Mouse (Mus musculus) lung, embryonic 16.5 days (tissue): Measurements from ENCODE around the gene E130308A19Rik. TPM values are rescaled to one million over a fixed set of nuclear protein-coding genes. Genes with fewer than 3 reads are reported as not detected.
A peak's percentile ranks its signal among the peaks of the same experiment; 100 is the strongest.
"Not testable (repeated sequence)": the region's sequence is repeated elsewhere in the genome, so short reads cannot be mapped to it uniquely, and the experiment has no call there.

Experiments used
- ATAC-seq: fragments of 200-750 bp; cut with Nextera tagmentation; 2 replicates; pipeline ENCODE4 v1.8.0; 2017; ENCODE audit warnings: low read depth, mild to moderate bottlenecking, moderate library complexity
- H3K27ac ChIP-seq: fragments of 300-500 bp; sonication (generic); 2 replicates; pipeline ENCODE4 v1.5.1; 2014; ENCODE audit warnings: mild to moderate bottlenecking, control low read depth, low read length
- H3K27me3 ChIP-seq: fragments of 300-500 bp; sonication (generic); 2 replicates; pipeline ENCODE4 v1.6.1; 2014; ENCODE audit warnings: low read depth, low read length, mixed read lengths; ENCODE audit not compliant: control insufficient read depth, insufficient read depth
- H3K36me3 ChIP-seq: fragments of 300-500 bp; sonication (generic); 2 replicates; pipeline ENCODE4 v1.6.1; 2014; ENCODE audit warnings: low read length; ENCODE audit not compliant: control insufficient read depth, insufficient read depth
- H3K4me1 ChIP-seq: fragments of 300-500 bp; sonication (generic); replicated peaks from 2 replicates; pipeline ENCODE4 v1.6.1; 2014; ENCODE audit warnings: low read length, mixed read lengths; ENCODE audit not compliant: control insufficient read depth, insufficient read depth
- H3K4me2 ChIP-seq: fragments of 300-500 bp; sonication (generic); 2 replicates; pipeline ENCODE4 v1.6.1; 2014; ENCODE audit warnings: low read depth, low read length, control low read depth
- H3K4me3 ChIP-seq: fragments of 300-500 bp; sonication (generic); 2 replicates; pipeline ENCODE4 v1.5.1; 2014; ENCODE audit warnings: mild to moderate bottlenecking, low read length, control low read depth
- H3K9ac ChIP-seq: fragments of 300-500 bp; sonication (generic); 2 replicates; pipeline ENCODE4 v1.6.1; 2014; ENCODE audit warnings: low read length, control low read depth
- H3K9me3 ChIP-seq: fragments of 300-500 bp; sonication (generic); 2 replicates; pipeline ENCODE4 v1.6.1; 2016; ENCODE audit warnings: low read length; ENCODE audit not compliant: control insufficient read depth
- WGBS: fragments of 180-500 bp; shearing (Covaris S2); extraction: QIAGEN DNeasy Blood & Tissue Kit; methylation state at CpG from one replicate; pipeline ENCODE4 v1.1.7; 2014; 5-methylcytosine and 5-hydroxymethylcytosine counted together
- polyA plus RNA-seq: library from polyadenylated mRNA; unstranded; fragments of >200 nt; fragmentation: Nextera tagmentation; extraction: Ambion mirVana; gene quantifications from 2 replicates; pipeline ENCODE4 v1.2.1, GENCODE M21; 2015

E130308A19Rik gene
- polyA plus RNA-seq, 1 experiment from 2014 or later, result 21.1 TPM

GRCm38 (mm10) chr4:59777828-59778227 is 151.8 kb downstream of the E130308A19Rik start:
- Histone ChIP-seq H3K9ac (no peak overlapping the region), H3K4me2 (no peak overlapping the region), H3K4me1 (peaks cover 10% of the 10 kb centered on the region), H3K4me3 (no peak overlapping the region), H3K36me3 (peaks cover 9% of the 10 kb centered on the region), H3K9me3 (no peaks in the 10 kb centered on the region), H3K27ac (no peak overlapping the region), H3K27me3 (no peaks in the 10 kb centered on the region)
- 78% methylated on average over 3 of the region's 3 CpGs for WGBS
- no peak for ATAC-seq

- H3K27ac ChIP-seq, result no peak overlapping the region
- no peak overlapping the region for H3K4me3 ChIP-seq
- H3K4me1 ChIP-seq, result peaks cover 11% of the 10 kb centered on the region
- 8% methylated on average over 1 of the region's 1 CpGs for WGBS
- no peak overlapping the region for H3K9ac ChIP-seq
- H3K27me3 ChIP-seq, result no peaks in the 10 kb centered on the region
- 0 out of 2 replicates have a peak, but pooled peaks cover 1% of the 10 kb centered on the region for H3K36me3 ChIP-seq
- no peak overlapping the region for H3K4me2 ChIP-seq
- H3K9me3 ChIP-seq, result no peaks in the 10 kb centered on the region
- no peak for ATAC-seq
These were observed 154.6 kb downstream of the E130308A19Rik start for GRCm38 (mm10) chr4:59780568-59780967.

- Histone ChIP-seq H3K9me3 (no peaks in the 10 kb centered on the region), H3K4me1 (peaks cover 14% of the 10 kb centered on the region), H3K27ac (no peak overlapping the region; the same call in 1 of the 2 replicates), H3K27me3 (no peaks in the 10 kb centered on the region), H3K4me3 (peak overlapping the region; percentile 98), H3K36me3 (no peaks in the 10 kb centered on the region), H3K9ac (peak overlapping the region; percentile 84), H3K4me2 (peak overlapping the region; percentile 82)
- peak; percentile 59 for ATAC-seq
- 0% methylated on average over 47 of the region's 47 CpGs for WGBS
These were observed 157.1 kb downstream of the E130308A19Rik start for GRCm38 (mm10) chr4:59782853-59783684.

- under 1% methylated on average over 36 of the region's 36 CpGs for WGBS
- Histone ChIP-seq H3K4me2 (peak overlapping the region; percentile 82), H3K9me3 (no peaks in the 10 kb centered on the region), H3K27me3 (no peaks in the 10 kb centered on the region), H3K4me3 (peak overlapping the region; percentile 98), H3K4me1 (peaks cover 14% of the 10 kb centered on the region), H3K27ac (no peak overlapping the region; the same call in 1 of the 2 replicates), H3K36me3 (no peaks in the 10 kb centered on the region), H3K9ac (peak overlapping the region; percentile 84)
- peak; percentile 96 for ATAC-seq
These were observed 157.8 kb downstream of the E130308A19Rik start for GRCm38 (mm10) chr4:59783685-59784279.

GRCm38 (mm10) chr4:59785412-59785811 is 159.4 kb downstream of the E130308A19Rik start:
- WGBS, result 23% methylated on average over 2 of the region's 2 CpGs
- H3K9ac ChIP-seq, result no peak overlapping the region
- H3K9me3 ChIP-seq, result no peaks in the 10 kb centered on the region
- H3K27ac ChIP-seq, result no peak overlapping the region
- no peaks in the 10 kb centered on the region for H3K27me3 ChIP-seq
- H3K4me2 ChIP-seq, result no peak overlapping the region
- ATAC-seq, result no peak
- H3K4me3 ChIP-seq, result no peak overlapping the region
- H3K4me1 ChIP-seq, result peaks cover 12% of the 10 kb centered on the region
- H3K36me3 ChIP-seq, result no peaks in the 10 kb centered on the region

- Histone ChIP-seq H3K9me3 (no peaks in the 10 kb centered on the region), H3K4me3 (no peak overlapping the region), H3K27me3 (no peaks in the 10 kb centered on the region), H3K36me3 (no peaks in the 10 kb centered on the region), H3K9ac (no peak overlapping the region), H3K4me1 (peaks cover 9% of the 10 kb centered on the region), H3K4me2 (no peak overlapping the region), H3K27ac (no peak overlapping the region)
- whole genome bisulfite sequencing, result under 1% methylated on average over 7 of the region's 7 CpGs
- no peak for ATAC-seq
These were observed 160.7 kb downstream of the E130308A19Rik start for GRCm38 (mm10) chr4:59786661-59787060.

- ATAC-seq, result no peak
- Histone ChIP-seq H3K9me3 (no peaks in the 10 kb centered on the region), H3K27ac (no peak overlapping the region), H3K4me2 (no peak overlapping the region), H3K9ac (no peak overlapping the region), H3K36me3 (no peaks in the 10 kb centered on the region), H3K4me1 (peaks cover 8% of the 10 kb centered on the region), H3K4me3 (no peak overlapping the region), H3K27me3 (no peaks in the 10 kb centered on the region)
- WGBS, result 52% methylated on average over 6 of the region's 6 CpGs
These were observed 161.1 kb downstream of the E130308A19Rik start for GRCm38 (mm10) chr4:59787126-59787525.

- Histone ChIP-seq H3K9ac (no peak overlapping the region), H3K4me2 (no peak overlapping the region), H3K27ac (no peak overlapping the region), H3K36me3 (no peaks in the 10 kb centered on the region), H3K4me3 (no peak overlapping the region), H3K9me3 (no peaks in the 10 kb centered on the region), H3K4me1 (0 out of 2 replicates have a peak, but pooled peaks cover 3% of the 10 kb centered on the region), H3K27me3 (no peaks in the 10 kb centered on the region)
- no peak for ATAC-seq
These were observed 163.0 kb downstream of the E130308A19Rik start for GRCm38 (mm10) chr4:59789015-59789414.

GRCm38 (mm10) chr4:59793626-59794025 is 167.6 kb downstream of the E130308A19Rik start:
- not testable (repeated sequence) for H3K27ac ChIP-seq, H3K4me2 ChIP-seq, H3K36me3 ChIP-seq, H3K27me3 ChIP-seq, H3K4me3 ChIP-seq, H3K9me3 ChIP-seq, H3K9ac ChIP-seq, ATAC-seq, H3K4me1 ChIP-seq
- WGBS, result 76% methylated on average over 2 of the region's 2 CpGs
